Mouse (Mus musculus): ENCODE results near the gene Liph.

GRCm38 (mm10) chr16:22015569-22015968 lies 20.1 kb upstream of the Liph start:
- no peak for TF ChIP-seq CTCF (IDR thresholded peaks at IDR 0.05; ENCODE audit: insufficient read depth, low read depth, low read length)
- TF ChIP-seq POLR2A (IDR thresholded peaks at IDR 0.05; ENCODE audit: insufficient read depth, low read depth, low read length), result no peak

Data from olfactory bulb, adult 2 months (tissue).